Mouse (Mus musculus): ENCODE measurements at regions not wholly inside any gene's neighbourhood (a gene's known extent, or its start where the extent isn't known, plus 50 kb on each side); places are given as distances from the start of the nearest gene placed in this dataset.

- DNase-seq (ENCODE audit: low spot score): peak; percentile 74
- Histone ChIP-seq H3K27ac (replicated peaks; ENCODE audit: low read depth, low read length) (no peak overlapping the region), H3K27me3 (ENCODE audit: control insufficient read depth, insufficient read depth, low read length) (no peaks in the 10 kb centered on the region), H3K4me3 (ENCODE audit: low read depth, low read length) (no peak overlapping the region), H3K9ac (replicated peaks; ENCODE audit: low read length) (no peak overlapping the region), H3K4me1 (ENCODE audit: control insufficient read depth, insufficient read depth, low read length) (no peaks in the 10 kb centered on the region), H3K9me3 (replicated peaks; ENCODE audit: control insufficient read depth, low read length) (no peaks in the 10 kb centered on the region), H3K36me3 (replicated peaks; ENCODE audit: control insufficient read depth, insufficient read depth, low read depth, low read length) (no peaks in the 10 kb centered on the region), H3K4me2 (ENCODE audit: low read depth, low read length) (no peak overlapping the region)
- peak; percentile 77 for ATAC-seq (replicated peaks; ENCODE audit: insufficient number of reproducible peaks, low FRiP score, low TSS enrichment, low read depth)
- WGBS: 9% methylated on average over 2 of the region's 2 CpGs
These were observed 66.4 kb upstream of the Htr1a start for GRCm38 (mm10) chr13:105377038-105377437.

- Histone ChIP-seq H3K27me3 (ENCODE audit: control insufficient read depth, insufficient read depth, low read length) (no peaks in the 10 kb centered on the region), H3K4me3 (ENCODE audit: low read depth, low read length) (no peak overlapping the region), H3K36me3 (replicated peaks; ENCODE audit: control insufficient read depth, insufficient read depth, low read depth, low read length) (no peaks in the 10 kb centered on the region), H3K4me1 (ENCODE audit: control insufficient read depth, insufficient read depth, low read length) (no peaks in the 10 kb centered on the region), H3K9me3 (replicated peaks; ENCODE audit: control insufficient read depth, low read length) (no peaks in the 10 kb centered on the region), H3K27ac (replicated peaks; ENCODE audit: low read depth, low read length) (no peak overlapping the region), H3K9ac (replicated peaks; ENCODE audit: low read length) (no peak overlapping the region), H3K4me2 (ENCODE audit: low read depth, low read length) (no peak overlapping the region)
- no peak for ATAC-seq (replicated peaks; ENCODE audit: insufficient number of reproducible peaks, low FRiP score, low TSS enrichment, low read depth)
- WGBS: 84% methylated on average over 9 of the region's 9 CpGs
- no peak for DNase-seq (ENCODE audit: low spot score)
These were observed 64.9 kb upstream of the Htr1a start for GRCm38 (mm10) chr13:105378587-105378986.

GRCm38 (mm10) chr13:105387016-105387772 is 56.2 kb upstream of the Htr1a start:
- Histone ChIP-seq H3K4me3 (ENCODE audit: low read depth, low read length) (no peak overlapping the region), H3K4me1 (ENCODE audit: control insufficient read depth, insufficient read depth, low read length) (no peaks in the 10 kb centered on the region), H3K27ac (replicated peaks; ENCODE audit: low read depth, low read length) (no peak overlapping the region), H3K27me3 (ENCODE audit: control insufficient read depth, insufficient read depth, low read length) (no peaks in the 10 kb centered on the region), H3K4me2 (ENCODE audit: low read depth, low read length) (no peak overlapping the region), H3K9me3 (replicated peaks; ENCODE audit: control insufficient read depth, low read length) (no peaks in the 10 kb centered on the region), H3K9ac (replicated peaks; ENCODE audit: low read length) (no peak overlapping the region), H3K36me3 (replicated peaks; ENCODE audit: control insufficient read depth, insufficient read depth, low read depth, low read length) (no peaks in the 10 kb centered on the region)
- ATAC-seq (replicated peaks; ENCODE audit: insufficient number of reproducible peaks, low FRiP score, low TSS enrichment, low read depth) (no peak), DNase-seq (ENCODE audit: low spot score) (no peak)
- WGBS: 61% methylated on average over 4 of the region's 4 CpGs

Data from embryonic facial prominence, embryonic 11.5 days (tissue).